Mouse (Mus musculus): ENCODE data around the gene Gm5741. TPM values are rescaled to one million over a fixed set of nuclear protein-coding genes. Genes with fewer than 3 reads are reported as not detected.

Gm5741 gene
- polyA plus RNA-seq, 1 experiment, result not detected

DNA sequence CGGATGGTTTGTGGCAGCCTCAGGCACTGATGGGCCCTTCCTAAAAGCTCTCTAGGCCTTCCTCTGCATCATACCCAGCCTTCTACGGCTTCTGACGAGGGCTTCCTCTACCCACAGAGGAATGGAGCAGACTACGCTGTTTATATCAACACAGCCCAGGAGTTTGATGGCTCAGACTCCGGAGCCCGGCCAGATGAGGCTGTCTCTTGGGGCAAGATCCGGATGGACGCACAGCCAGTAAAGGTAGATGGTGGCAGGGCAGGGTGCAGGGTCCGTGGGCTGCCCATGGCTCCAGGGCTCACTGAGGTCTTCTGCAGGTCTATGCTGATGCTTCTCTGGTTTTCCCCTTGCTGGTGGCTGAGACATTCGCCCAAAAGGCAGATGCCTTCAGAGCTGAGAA lies 6.8 kb upstream of the Gm5741 start:
- H3K27ac ChIP-seq (ENCODE audit: control insufficient read depth, insufficient read depth, low read depth, low read length), result no peak overlapping the region
- no peak for TF ChIP-seq CTCF (IDR thresholded peaks at IDR 0.05; ENCODE audit: control insufficient read depth, insufficient read depth, insufficient replicate concordance, low read depth, low read length)
- TF ChIP-seq POLR2A (IDR thresholded peaks at IDR 0.05; ENCODE audit: control insufficient read depth, low read depth, low read length), result no peak
- peaks cover 1% of the 10 kb centered on the region; the same call in 1 of the 2 replicates for H3K36me3 ChIP-seq (ENCODE audit: control insufficient read depth, insufficient read depth, low read length)

DNA sequence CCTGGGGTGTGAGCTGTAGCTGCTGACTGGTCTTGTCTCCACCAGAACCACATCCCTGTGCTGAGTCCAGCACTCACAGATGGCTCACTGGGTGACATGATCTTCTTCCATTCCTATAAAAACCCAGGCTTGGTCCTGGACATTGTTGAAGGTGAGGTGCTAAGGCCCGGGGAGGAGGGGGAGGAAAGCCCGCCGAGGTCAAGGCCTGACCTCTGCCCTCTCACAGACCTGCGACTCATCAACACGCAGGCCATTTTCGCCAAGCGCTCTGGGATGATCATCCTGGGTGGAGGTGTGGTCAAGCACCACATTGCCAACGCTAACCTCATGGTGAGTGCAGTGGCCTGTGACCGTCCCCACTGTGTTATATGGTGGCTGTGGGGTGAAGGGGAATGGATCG lies 6.4 kb upstream of the Gm5741 start:
- Histone ChIP-seq H3K27me3 (ENCODE audit: control insufficient read depth, insufficient read depth, low read length) (no peaks in the 10 kb centered on the region), H3K36me3 (ENCODE audit: control insufficient read depth, insufficient read depth, low read length) (peaks cover 1% of the 10 kb centered on the region; the same call in 1 of the 2 replicates), H3K4me1 (ENCODE audit: control insufficient read depth, insufficient read depth, low read length) (peaks cover 9% of the 10 kb centered on the region), H3K4me3 (ENCODE audit: control insufficient read depth, low read depth, low read length) (no peak overlapping the region), H3K27ac (ENCODE audit: control insufficient read depth, insufficient read depth, low read depth, low read length) (no peak overlapping the region)
- TF ChIP-seq POLR2A (IDR thresholded peaks at IDR 0.05; ENCODE audit: control insufficient read depth, low read depth, low read length) (no peak), CTCF (IDR thresholded peaks at IDR 0.05; ENCODE audit: control insufficient read depth, insufficient read depth, insufficient replicate concordance, low read depth, low read length) (no peak)

More for the DNA sequence above, 6.8 kb upstream of the Gm5741 start:
- Histone ChIP-seq H3K4me1 (ENCODE audit: control insufficient read depth, insufficient read depth, low read length) (peaks cover 9% of the 10 kb centered on the region), H3K27me3 (ENCODE audit: control insufficient read depth, insufficient read depth, low read length) (no peaks in the 10 kb centered on the region), H3K4me3 (ENCODE audit: control insufficient read depth, low read depth, low read length) (no peak overlapping the region)

DNA sequence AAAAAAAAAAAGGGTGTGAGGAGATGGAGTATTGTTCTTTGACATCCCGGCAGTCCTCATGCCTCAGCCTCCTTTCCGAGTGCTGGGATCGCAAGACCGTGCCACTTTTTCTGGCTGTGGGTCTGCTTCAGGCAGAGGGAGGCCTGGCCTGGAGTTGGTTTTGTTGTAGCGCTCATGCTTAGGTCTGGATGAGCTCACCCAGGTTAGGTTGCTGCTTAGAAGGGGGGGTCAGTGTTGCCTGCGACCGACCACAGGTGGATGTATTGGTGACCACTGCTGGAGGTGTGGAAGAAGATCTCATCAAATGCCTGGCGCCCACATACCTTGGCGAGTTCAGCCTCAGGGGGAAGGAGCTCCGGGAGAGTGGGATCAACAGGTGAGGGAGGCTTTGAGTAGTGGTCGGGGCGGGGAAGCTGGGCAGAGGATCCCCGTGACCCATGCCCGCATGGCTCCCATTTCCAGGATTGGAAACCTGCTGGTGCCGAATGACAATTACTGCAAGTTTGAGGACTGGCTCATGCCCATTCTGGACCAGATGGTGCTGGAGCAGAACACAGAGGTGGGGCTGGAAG lies 5.3 kb upstream of the Gm5741 start:
- TF ChIP-seq POLR2A (IDR thresholded peaks at IDR 0.05; ENCODE audit: control insufficient read depth, low read depth, low read length) (no peak), CTCF (IDR thresholded peaks at IDR 0.05; ENCODE audit: control insufficient read depth, insufficient read depth, insufficient replicate concordance, low read depth, low read length) (no peak)
- no peak overlapping the region for H3K27ac ChIP-seq (ENCODE audit: control insufficient read depth, insufficient read depth, low read depth, low read length)
- peaks cover 9% of the 10 kb centered on the region for H3K4me1 ChIP-seq (ENCODE audit: control insufficient read depth, insufficient read depth, low read length)
- H3K36me3 ChIP-seq (ENCODE audit: control insufficient read depth, insufficient read depth, low read length), result peaks cover 1% of the 10 kb centered on the region; the same call in 1 of the 2 replicates
- no peak overlapping the region for H3K4me3 ChIP-seq (ENCODE audit: control insufficient read depth, low read depth, low read length)
- no peaks in the 10 kb centered on the region for H3K27me3 ChIP-seq (ENCODE audit: control insufficient read depth, insufficient read depth, low read length)

DNA sequence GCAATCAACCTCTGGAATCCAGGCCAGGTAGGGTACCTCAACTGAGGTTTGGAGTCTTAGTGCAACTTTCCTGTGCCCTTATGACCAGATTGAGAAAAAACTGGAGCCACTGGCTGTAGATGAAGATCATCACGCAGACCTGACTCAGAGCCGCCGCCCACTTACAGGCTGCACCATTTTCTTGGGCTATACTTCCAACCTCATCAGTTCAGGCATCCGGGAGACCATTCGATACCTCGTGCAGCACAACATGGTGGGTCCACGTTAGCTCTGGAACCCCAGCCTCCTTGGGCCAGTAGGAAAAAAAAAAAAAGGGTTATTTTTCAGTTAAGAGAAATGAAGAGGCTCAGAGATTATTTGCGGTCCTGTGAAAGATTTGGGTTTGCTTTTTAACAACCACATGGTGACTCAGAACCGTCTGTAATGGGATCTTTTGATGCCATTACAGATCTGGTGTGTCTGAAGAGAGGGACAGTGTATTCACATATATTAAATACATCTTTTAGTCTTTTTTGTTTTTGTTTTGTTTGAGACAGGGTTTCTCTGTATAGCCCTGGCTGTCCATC lies 4.7 kb upstream of the Gm5741 start:
- TF ChIP-seq POLR2A (IDR thresholded peaks at IDR 0.05; ENCODE audit: control insufficient read depth, low read depth, low read length), result no peak
- TF ChIP-seq CTCF (IDR thresholded peaks at IDR 0.05; ENCODE audit: control insufficient read depth, insufficient read depth, insufficient replicate concordance, low read depth, low read length), result no peak
- Histone ChIP-seq H3K27me3 (ENCODE audit: control insufficient read depth, insufficient read depth, low read length) (no peaks in the 10 kb centered on the region), H3K36me3 (ENCODE audit: control insufficient read depth, insufficient read depth, low read length) (peaks cover 1% of the 10 kb centered on the region; the same call in 1 of the 2 replicates), H3K4me3 (ENCODE audit: control insufficient read depth, low read depth, low read length) (peak overlapping the region; percentile 91), H3K27ac (ENCODE audit: control insufficient read depth, insufficient read depth, low read depth, low read length) (peak overlapping the region; percentile 91), H3K4me1 (ENCODE audit: control insufficient read depth, insufficient read depth, low read length) (peaks cover 9% of the 10 kb centered on the region)

DNA sequence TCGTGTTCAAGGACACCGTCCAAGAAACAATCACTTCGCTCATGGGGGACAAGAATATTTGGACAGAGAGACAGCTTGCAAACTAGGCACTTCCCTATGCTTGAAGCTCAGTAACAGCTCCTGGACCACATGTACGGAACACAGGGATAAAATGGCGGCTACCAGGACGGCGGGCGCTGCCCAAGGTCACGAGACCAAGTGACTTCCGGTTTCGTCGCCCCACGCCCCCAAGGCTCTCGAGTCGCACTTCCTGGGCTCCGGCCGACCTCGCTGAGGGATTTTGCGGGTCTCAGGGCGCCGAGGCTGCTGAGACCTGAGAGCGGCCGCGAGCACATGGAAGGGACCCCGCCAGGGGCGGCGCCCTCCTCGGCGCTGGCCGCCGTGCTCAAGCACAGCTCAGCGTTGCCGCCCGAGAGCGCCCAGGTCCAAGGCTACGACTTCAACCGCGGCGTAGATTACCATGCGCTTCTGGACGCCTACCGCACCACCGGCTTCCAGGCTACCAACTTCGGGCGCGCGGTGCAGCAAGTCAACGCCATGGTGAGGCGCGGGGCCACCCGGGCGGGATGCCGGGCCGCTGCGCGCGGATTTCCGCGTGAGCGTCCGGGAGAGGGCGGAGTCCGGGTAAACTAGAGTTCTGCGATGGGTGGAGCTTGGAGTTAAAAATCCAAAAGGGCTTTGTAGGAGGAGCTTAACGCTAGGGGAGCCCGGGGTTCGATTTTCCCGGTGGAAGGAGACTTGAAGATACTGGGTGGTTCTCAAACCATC lies 3.9 kb upstream of the Gm5741 start, which contains the start of gene Dhps:
Gene Dhps, plus strand, starts transcription at position 244 of the 768 bp plus-strand sequence.
- peak within 1 kb of the TSS; percentile 91 for H3K4me3 ChIP-seq (ENCODE audit: control insufficient read depth, low read depth, low read length)
- TF ChIP-seq CTCF (IDR thresholded peaks at IDR 0.05; ENCODE audit: control insufficient read depth, insufficient read depth, insufficient replicate concordance, low read depth, low read length) (no peak), POLR2A (IDR thresholded peaks at IDR 0.05; ENCODE audit: control insufficient read depth, low read depth, low read length) (peak; percentile 70)
- H3K27me3 ChIP-seq (ENCODE audit: control insufficient read depth, insufficient read depth, low read length), result no peaks in the 10 kb centered on the region
- peak within 1 kb of the TSS; percentile 91 for H3K27ac ChIP-seq (ENCODE audit: control insufficient read depth, insufficient read depth, low read depth, low read length)
- H3K4me1 ChIP-seq (ENCODE audit: control insufficient read depth, insufficient read depth, low read length), result peaks cover 9% of the 10 kb centered on the region
- H3K36me3 ChIP-seq (ENCODE audit: control insufficient read depth, insufficient read depth, low read length), result peaks cover 1% of the 10 kb centered on the region; the same call in 1 of the 2 replicates

DNA sequence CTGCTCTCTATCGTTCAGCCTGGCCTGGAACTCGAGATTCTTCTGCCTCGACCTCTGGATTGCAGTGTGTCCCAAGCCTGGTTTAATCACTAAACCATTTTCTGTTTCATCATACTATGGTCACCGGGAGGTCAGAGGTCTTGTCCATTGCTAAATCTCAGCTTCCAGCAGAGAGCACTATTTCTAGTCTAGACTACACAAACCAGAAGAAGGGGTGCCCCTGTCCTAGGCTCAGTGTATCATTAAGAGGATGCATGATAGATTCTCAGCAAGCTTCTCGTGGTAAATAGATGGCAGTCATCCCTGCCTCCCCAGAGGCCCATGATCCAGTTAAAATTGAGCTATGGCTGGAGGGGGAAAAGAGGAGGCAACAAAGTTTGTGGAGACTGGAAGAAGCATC lies 3.3 kb upstream of the Gm5741 start:
- H3K27me3 ChIP-seq (ENCODE audit: control insufficient read depth, insufficient read depth, low read length), result no peaks in the 10 kb centered on the region
- H3K27ac ChIP-seq (ENCODE audit: control insufficient read depth, insufficient read depth, low read depth, low read length), result peak overlapping the region; percentile 91
- no peak for TF ChIP-seq CTCF (IDR thresholded peaks at IDR 0.05; ENCODE audit: control insufficient read depth, insufficient read depth, insufficient replicate concordance, low read depth, low read length)
- TF ChIP-seq POLR2A (IDR thresholded peaks at IDR 0.05; ENCODE audit: control insufficient read depth, low read depth, low read length), result no peak
- peak overlapping the region; percentile 91 for H3K4me3 ChIP-seq (ENCODE audit: control insufficient read depth, low read depth, low read length)
- peaks cover 1% of the 10 kb centered on the region; the same call in 1 of the 2 replicates for H3K36me3 ChIP-seq (ENCODE audit: control insufficient read depth, insufficient read depth, low read length)
- H3K4me1 ChIP-seq (ENCODE audit: control insufficient read depth, insufficient read depth, low read length), result peaks cover 9% of the 10 kb centered on the region

DNA sequence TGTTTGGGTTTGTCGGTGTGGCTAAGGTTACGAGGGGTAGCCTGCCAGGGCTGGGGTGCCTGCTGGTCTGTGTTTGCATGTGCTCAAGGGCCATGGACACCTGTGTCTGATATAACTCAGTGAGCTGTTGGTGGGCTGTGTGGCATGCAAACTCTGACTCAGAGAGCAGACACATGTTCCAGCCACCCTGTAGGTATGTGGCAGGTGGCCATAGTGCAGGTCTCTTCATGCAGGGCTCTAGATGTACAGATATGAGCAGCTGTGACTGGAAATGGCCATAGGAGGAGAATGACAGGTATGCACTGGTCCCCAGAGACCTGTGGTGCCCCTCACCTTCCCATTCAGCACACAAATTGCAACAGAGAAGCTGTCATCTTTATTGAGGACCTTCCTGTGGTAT lies 627 bp downstream of the Gm5741 start:
- H3K27me3 ChIP-seq (ENCODE audit: control insufficient read depth, insufficient read depth, low read length), result no peaks in the 10 kb centered on the region
- no peak overlapping the region for H3K27ac ChIP-seq (ENCODE audit: control insufficient read depth, insufficient read depth, low read depth, low read length)
- H3K4me3 ChIP-seq (ENCODE audit: control insufficient read depth, low read depth, low read length), result no peak overlapping the region
- TF ChIP-seq POLR2A (IDR thresholded peaks at IDR 0.05; ENCODE audit: control insufficient read depth, low read depth, low read length) (no peak), CTCF (IDR thresholded peaks at IDR 0.05; ENCODE audit: control insufficient read depth, insufficient read depth, insufficient replicate concordance, low read depth, low read length) (no peak)
- peaks cover 4% of the 10 kb centered on the region; the same call in 1 of the 2 replicates for H3K4me1 ChIP-seq (ENCODE audit: control insufficient read depth, insufficient read depth, low read length)
- H3K36me3 ChIP-seq (ENCODE audit: control insufficient read depth, insufficient read depth, low read length), result no peaks in the 10 kb centered on the region
